Mouse (Mus musculus) left cerebral cortex, adult 2 months (tissue): ENCODE results near the gene Chd1. TPM values are rescaled to one million over a fixed set of nuclear protein-coding genes. Genes with fewer than 3 reads are reported as not detected.
A peak's percentile ranks its signal among the peaks of the same experiment; 100 is the strongest.
"Not testable (repeated sequence)": the region's sequence is repeated elsewhere in the genome, so short reads cannot be mapped to it uniquely, and the experiment has no call there.

Experiments used
- DNase-seq, 2 experiments: peaks; one replicate each; pipeline ENCODE4 v3.0.0; 2021 to 2022; ENCODE audit warnings: low spot score in 2 of 2, mixed read lengths in 1 of 2; ENCODE audit errors: extremely low spot score in 1 of 2
- H3K27ac ChIP-seq: fragments of 200-600 bp; 2 replicates; pipeline ENCODE4 v1.8.1; 2022
- H3K4me3 ChIP-seq: fragments of 200-600 bp; 2 replicates; pipeline ENCODE4 v1.8.1; 2022
- CTCF ChIP-seq: fragments of 200-600 bp; IDR thresholded peaks from 2 replicates; pipeline ENCODE4 v1.8.1; 2022; ENCODE audit warnings: antibody characterized with exemption, mild to moderate bottlenecking, moderate library complexity
- intact Hi-C: fragments of 180-260 bp; cut with DNase I; formaldehyde crosslinking; loops from one replicate; pipeline ENCODE4 v1.15.1; 2025
- total RNA-seq, 2 experiments: library from RNA; stranded (reverse); gene quantifications; 2 replicates each; pipeline ENCODE4 v1.2.3; 2021

Chd1 gene
- total RNA-seq, 2 experiments from 2014 or later = 25.0 to 28.5 TPM

GRCm38 (mm10) chr17:15742953-15743352 is 38.2 kb downstream of the Chd1 start:
- no peak for DNase-seq
- H3K27ac ChIP-seq = no peak overlapping the region
- no peak overlapping the region for H3K4me3 ChIP-seq
- intact Hi-C loops = no loop called here
- no peak for TF ChIP-seq CTCF

DNA sequence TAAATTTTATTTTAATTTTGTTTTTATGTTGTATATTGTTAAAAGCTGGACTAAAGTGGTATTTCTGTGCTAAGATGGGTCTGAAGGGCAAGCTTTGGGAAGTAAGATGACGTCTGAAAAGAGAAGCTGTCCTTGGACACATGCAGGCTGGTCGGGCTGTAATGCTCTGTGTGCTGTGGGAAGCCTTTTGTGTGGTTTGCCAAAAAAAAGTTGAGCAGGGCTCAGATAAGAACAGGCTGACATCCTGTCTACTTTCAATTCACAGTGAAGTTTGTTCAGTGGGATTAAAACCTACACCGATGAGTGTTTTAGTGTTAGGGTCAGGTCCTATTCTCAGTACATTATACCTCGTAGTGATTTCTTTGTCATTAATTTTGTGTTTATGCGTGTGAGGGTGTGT is 38.6 kb downstream of the Chd1 start:
- intact Hi-C loops = no loop called here
- H3K4me3 ChIP-seq = no peak overlapping the region
- no peak overlapping the region for H3K27ac ChIP-seq
- no peak for DNase-seq
- no peak for TF ChIP-seq CTCF

DNA sequence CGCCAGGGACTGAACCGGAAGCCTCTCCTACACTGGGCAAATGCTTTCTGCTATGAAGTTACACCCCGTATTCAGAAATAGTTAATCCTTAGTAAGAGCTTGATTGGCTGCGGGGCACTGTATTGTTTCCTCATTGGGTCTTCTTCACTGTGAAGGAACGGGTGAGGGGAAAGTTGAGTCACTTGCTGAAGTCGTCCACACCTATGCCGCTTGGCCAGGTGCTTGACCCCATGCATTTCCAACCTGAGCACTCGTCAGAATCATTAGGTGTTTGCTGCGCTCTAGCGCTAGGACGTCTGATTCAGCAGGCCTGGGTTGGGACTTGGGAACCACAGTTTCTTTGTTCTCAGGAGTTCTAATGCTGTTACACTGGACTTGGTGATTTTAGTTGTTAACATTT is 41.9 kb downstream of the Chd1 start:
- H3K27ac ChIP-seq = no peak overlapping the region
- no peak for TF ChIP-seq CTCF
- intact Hi-C loops = no loop called here
- no peak overlapping the region for H3K4me3 ChIP-seq
- no peak for DNase-seq

DNA sequence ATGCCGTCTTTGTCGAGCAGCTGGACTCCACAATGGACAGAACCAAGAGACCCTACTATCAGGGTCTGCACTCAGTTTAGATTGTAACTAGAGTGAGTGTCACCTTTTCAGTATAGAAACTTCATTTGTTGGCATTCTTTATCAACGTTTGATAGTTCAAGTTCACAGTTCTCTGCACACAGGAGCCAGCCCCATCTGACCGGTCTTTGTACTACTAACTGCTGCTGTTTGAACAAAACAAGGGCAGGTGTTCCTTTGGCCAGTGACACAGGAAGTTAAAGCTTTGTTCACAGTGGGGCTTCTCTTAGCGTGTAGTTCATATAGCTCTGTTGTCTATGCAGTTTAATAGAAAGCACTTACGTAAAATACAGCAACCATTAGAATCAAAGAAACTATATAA is 43.3 kb downstream of the Chd1 start:
- DNase-seq = no peak
- no peak for TF ChIP-seq CTCF
- intact Hi-C loops = no loop called here

DNA sequence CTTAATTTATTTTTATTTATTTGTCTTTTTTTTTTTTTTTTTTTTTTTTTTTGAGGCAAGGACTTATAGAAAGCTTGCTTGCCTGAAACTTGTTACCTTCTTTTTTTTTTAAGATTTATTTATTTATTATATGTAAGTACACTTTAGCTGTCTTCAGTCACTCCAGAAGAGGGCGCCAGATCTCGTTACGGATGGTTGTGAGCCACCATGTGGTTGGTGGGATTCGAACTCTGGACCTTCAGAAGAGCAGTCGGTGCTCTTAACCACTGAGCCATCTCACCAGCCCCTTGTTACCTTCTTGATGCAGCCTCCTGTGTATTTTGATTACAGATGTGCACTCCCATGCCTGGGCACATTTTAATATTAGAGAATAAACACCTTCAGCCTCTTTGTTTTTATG is 46.5 kb downstream of the Chd1 start:
- intact Hi-C loops, H3K4me3 ChIP-seq, H3K27ac ChIP-seq, DNase-seq: not testable (repeated sequence)
- peak; percentile 3 for TF ChIP-seq CTCF

More for the DNA sequence above, 43.3 kb downstream of the Chd1 start:
- Histone ChIP-seq H3K4me3 (no peak overlapping the region), H3K27ac (no peak overlapping the region)

- Histone ChIP-seq H3K4me3 (no peak overlapping the region), H3K27ac (no peak overlapping the region)
- intact Hi-C loops = no loop called here
- DNase-seq = no peak
- no peak for TF ChIP-seq CTCF
These were observed 56.4 kb downstream of the Chd1 start for GRCm38 (mm10) chr17:15761191-15761590.

GRCm38 (mm10) chr17:15769081-15769724 is 64.4 kb downstream of the Chd1 start:
- no peak for DNase-seq
- no peak for TF ChIP-seq CTCF
- H3K27ac ChIP-seq = no peak overlapping the region
- intact Hi-C loops = no loop called here
- H3K4me3 ChIP-seq = no peak overlapping the region

DNA sequence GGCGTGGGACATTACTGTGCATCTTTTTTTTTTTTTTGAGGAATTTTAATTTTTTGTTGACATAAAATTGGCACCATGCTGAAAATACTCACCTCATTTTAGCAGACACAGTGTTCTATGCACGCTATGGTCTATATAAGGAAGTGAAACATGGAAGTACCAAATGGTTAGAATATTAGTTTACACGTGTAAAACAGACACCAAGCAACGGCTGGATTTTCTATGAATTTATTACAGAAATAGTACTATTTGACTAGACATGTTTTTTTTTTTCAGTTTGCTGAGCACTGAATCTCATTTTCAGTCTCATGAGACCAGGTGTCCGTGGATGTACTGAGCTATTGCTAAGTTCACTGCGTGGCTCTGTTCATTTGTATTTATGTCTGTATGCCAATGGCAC is 69.2 kb downstream of the Chd1 start:
- intact Hi-C loops = no loop called here
- Histone ChIP-seq H3K4me3 (no peak overlapping the region), H3K27ac (no peak overlapping the region)
- no peak for DNase-seq
- no peak for TF ChIP-seq CTCF

- Histone ChIP-seq H3K4me3 (no peak overlapping the region), H3K27ac (no peak overlapping the region)
- intact Hi-C loops = loop anchor here (5.0 kb wide), 1 partner anchor 152 kb away; no protein-coding TSS in a partner anchor
- DNase-seq = no peak
- TF ChIP-seq CTCF = no peak
These were observed 69.9 kb downstream of the Chd1 start for GRCm38 (mm10) chr17:15774565-15775215.

DNA sequence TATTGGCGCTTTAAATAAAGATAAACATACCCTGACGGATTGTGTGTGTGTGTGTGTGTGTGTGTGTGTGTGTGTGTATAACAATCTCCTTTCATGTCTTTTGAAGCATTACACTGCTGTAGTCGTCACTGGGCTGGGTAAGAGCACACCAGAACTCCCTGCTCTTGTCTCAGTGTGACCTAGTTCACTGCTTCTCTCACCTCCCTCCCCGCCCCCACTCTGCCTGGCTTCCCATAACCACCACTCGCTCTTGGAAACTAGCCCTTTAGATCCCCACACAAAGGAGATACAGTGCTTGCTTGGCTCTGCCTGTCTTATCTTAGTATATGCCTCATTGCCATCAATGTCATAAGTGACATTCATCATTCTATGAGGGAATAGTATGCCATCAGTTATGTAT is 71.6 kb downstream of the Chd1 start:
- intact Hi-C loops = loop anchor here (5.0 kb wide), 1 partner anchor 154 kb away; no protein-coding TSS in a partner anchor
- Histone ChIP-seq H3K4me3 (no peak overlapping the region), H3K27ac (no peak overlapping the region)
- DNase-seq = no peak
- TF ChIP-seq CTCF = no peak

GRCm38 (mm10) chr17:15777979-15778378 is 73.2 kb downstream of the Chd1 start:
- DNase-seq = no peak
- Histone ChIP-seq H3K27ac (no peak overlapping the region), H3K4me3 (no peak overlapping the region)
- intact Hi-C loops = loop anchor here (5.0 kb wide), 1 partner anchor 156 kb away; no protein-coding TSS in a partner anchor
- TF ChIP-seq CTCF = peak; percentile 42

DNA sequence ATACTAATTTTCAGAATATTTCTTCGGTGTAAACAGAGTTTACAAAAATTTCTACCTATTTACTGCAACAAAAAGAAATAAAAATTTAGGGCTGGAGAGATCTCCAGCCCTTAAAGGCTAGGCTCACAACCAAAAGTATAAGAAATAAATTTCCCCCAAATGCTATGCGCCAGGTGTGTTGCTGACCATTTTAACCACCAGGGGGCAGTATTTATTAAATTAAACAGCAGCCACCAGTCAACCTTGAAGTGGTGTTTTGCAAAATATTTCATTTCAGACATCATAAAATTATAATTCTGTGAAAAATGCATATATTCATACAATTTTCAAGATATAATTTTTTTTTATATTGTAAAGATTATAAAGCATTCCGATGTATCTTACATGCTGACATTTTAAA is 82.3 kb downstream of the Chd1 start:
- peak; percentile 87 for TF ChIP-seq CTCF
- DNase-seq = no peak
- no peak overlapping the region for H3K27ac ChIP-seq
- H3K4me3 ChIP-seq = no peak overlapping the region
- intact Hi-C loops = loop anchor here (5.0 kb wide), 2 partner anchors 1115 to 1140 kb away; no protein-coding TSS in a partner anchor

DNA sequence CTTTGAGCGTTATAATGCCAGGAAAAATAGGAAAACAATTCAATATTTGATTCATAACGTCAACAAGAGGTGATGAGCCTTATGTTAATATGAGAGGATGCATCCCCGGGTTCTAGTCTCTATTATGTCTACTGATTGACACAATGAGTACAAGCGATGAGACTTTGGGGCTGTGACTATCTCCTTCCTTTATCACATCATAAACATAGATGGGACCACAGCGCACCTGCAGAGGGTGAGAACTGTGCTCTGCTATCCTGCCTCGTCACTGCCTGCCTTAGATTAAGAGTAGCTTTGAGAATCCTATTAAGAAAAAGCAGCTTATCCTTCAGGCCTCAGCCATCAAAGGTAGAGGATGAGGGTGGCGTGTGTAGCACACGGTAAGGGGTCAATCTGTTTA is 85.9 kb downstream of the Chd1 start:
- intact Hi-C loops = no loop called here
- TF ChIP-seq CTCF = no peak

More for the DNA sequence above, 85.9 kb downstream of the Chd1 start:
- H3K27ac ChIP-seq = no peak overlapping the region
- H3K4me3 ChIP-seq = no peak overlapping the region
- no peak for DNase-seq
